Mouse (Mus musculus) central nervous system, embryonic 14 days (tissue): ENCODE measurements around the gene Tet2. TPM values are rescaled to one million over a fixed set of nuclear protein-coding genes. Genes with fewer than 3 reads are reported as not detected.

ENCODE experiments used
- polyA plus RNA-seq: library from polyadenylated mRNA; depleted of rRNA; stranded (reverse); fragments of >200 nt; gene quantifications from 2 replicates; pipeline ENCODE4 v1.2.3, GENCODE M21; 2012; rRNA removed

The Tet2 gene
- polyA plus RNA-seq: 19.9 and 20.7 TPM in 2 replicates

GRCm38 (mm10) chr3:133544551-133545303 is at the start of gene Tet2:
Tet2 (minus strand) TSS chr3:133545139.

Other genes starting within 250 kb of the Tet2 start
- 41.6 and 43.2 TPM in 2 replicates for gene Ppa2, start 235.0 kb downstream of the Tet2 start, polyA plus RNA-seq